In the genomic region with DNA sequence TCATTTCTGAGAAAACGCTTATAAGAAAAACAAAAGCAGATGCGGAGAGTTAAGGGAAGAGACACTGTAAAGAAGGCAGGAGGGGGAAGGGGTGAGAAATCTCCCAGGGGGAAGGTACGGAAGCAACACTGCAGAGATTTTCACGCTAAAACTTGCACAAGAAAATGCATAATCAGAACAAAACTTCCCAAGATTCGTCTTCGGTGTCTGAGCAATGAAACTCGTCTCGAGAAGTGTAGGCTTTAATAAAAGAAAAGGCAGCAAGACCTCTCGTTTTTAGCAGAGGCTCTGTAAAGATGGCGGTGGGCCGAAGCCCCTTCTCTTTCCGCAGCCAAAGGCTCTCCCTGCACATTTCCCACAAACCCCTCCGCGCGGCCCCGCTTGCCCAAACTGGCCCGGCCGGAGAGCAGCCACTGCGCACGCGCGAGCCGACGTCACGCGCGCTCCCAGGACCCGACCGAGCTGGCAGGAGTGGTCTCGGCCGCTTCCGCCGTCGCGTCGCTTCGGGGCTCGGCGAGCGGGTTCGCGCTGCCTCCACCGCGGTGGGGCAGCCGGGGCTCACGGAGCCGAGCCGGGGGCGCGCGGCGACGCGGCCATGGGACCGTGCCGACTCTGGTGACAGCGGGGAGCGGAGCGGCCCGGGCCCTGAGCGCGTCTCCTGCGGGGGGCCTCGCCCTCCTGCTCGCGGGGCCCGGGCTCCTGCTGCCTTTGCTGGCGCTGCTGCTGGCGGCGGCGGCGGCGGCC, we compare ENCODE assay signal across 8 mouse cellular contexts. TPM values are rescaled to one million over a fixed set of nuclear protein-coding genes. Genes with fewer than 3 reads are reported as not detected.
DNase-seq lines count a peak whose midpoint lies in the region; ATAC-seq lines count a peak whose summit lies in the region.

A gene (plus strand): TSS at position 445 of the 744 bp plus-strand sequence.

- peak within 1 kb of the TSS; percentile 91 for H3K4me2 ChIP-seq in heart, embryonic 14.5 days (ENCODE audit: low read length)
- H3K4me2 ChIP-seq in liver, embryonic 13.5 days: peak within 1 kb of the TSS; percentile 84
- peak within 1 kb of the TSS; percentile 81 for H3K4me2 ChIP-seq in stomach, embryonic 16.5 days (ENCODE audit: low read depth, low read length)

- H3K4me3 ChIP-seq in brown adipose tissue, adult 24 weeks (ENCODE audit: insufficient read depth, low read depth, low read length): peak within 1 kb of the TSS; percentile 86
- peak within 1 kb of the TSS; percentile 70 to 99 for H3K4me3 ChIP-seq in heart, embryonic 14.5 days (ENCODE audit: control insufficient read depth in 1 of 2, insufficient read depth in 1 of 2, low read depth in 1 of 2, low read length in 2 of 2)
- peak within 1 kb of the TSS; percentile 96 for H3K4me3 ChIP-seq in liver, embryonic 13.5 days (replicated peaks)
- H3K4me3 ChIP-seq in stomach, embryonic 16.5 days (replicated peaks; ENCODE audit: low read length): peak within 1 kb of the TSS; percentile 98

- H3K27ac ChIP-seq in brown adipose tissue, adult 24 weeks (replicated peaks; ENCODE audit: low read depth, low read length): peak within 1 kb of the TSS; percentile 92
- H3K27ac ChIP-seq in heart, embryonic 14.5 days (replicated peaks in 1 of 2; ENCODE audit: control insufficient read depth in 1 of 2, insufficient read depth in 1 of 2, low read depth in 2 of 2, low read length in 2 of 2): peak within 1 kb of the TSS; percentile 99 to 100
- peak within 1 kb of the TSS; percentile 92 for H3K27ac ChIP-seq in liver, embryonic 13.5 days
- peak within 1 kb of the TSS; percentile 96 for H3K27ac ChIP-seq in stomach, embryonic 16.5 days (ENCODE audit: low read length)

- H3K9ac ChIP-seq in heart, embryonic 14.5 days (ENCODE audit: low read length): peak within 1 kb of the TSS; percentile 99
- H3K9ac ChIP-seq in liver, embryonic 13.5 days: peak within 1 kb of the TSS; percentile 98
- H3K9ac ChIP-seq in stomach, embryonic 16.5 days (ENCODE audit: low read length): peak within 1 kb of the TSS; percentile 99

- H3K36me3 ChIP-seq in heart, embryonic 14.5 days (ENCODE audit: control insufficient read depth, insufficient read depth, low read length): peaks cover 6% of the 10 kb centered on the region
- peaks cover 7% of the 10 kb centered on the region; the same call in 1 of the 2 replicates for H3K36me3 ChIP-seq in liver, embryonic 13.5 days
- no peaks in the 10 kb centered on the region for H3K36me3 ChIP-seq in stomach, embryonic 16.5 days (ENCODE audit: control insufficient read depth, insufficient read depth, low read length)

- H3K9me3 ChIP-seq in heart, embryonic 14.5 days (ENCODE audit: control insufficient read depth, low read length): no peaks in the 10 kb centered on the region
- H3K9me3 ChIP-seq in liver, embryonic 13.5 days (replicated peaks): no peaks in the 10 kb centered on the region
- H3K9me3 ChIP-seq in stomach, embryonic 16.5 days (replicated peaks; ENCODE audit: control insufficient read depth, low read length): no peaks in the 10 kb centered on the region

- H3K4me1 ChIP-seq in brown adipose tissue, adult 24 weeks (ENCODE audit: control insufficient read depth, insufficient read depth, insufficient read length, low read length): peaks cover 11% of the 10 kb centered on the region
- peaks cover 7 to 17% of the 10 kb centered on the region in 2 experiments for H3K4me1 ChIP-seq in heart, embryonic 14.5 days (ENCODE audit: control insufficient read depth in 2 of 2, insufficient read depth in 2 of 2, low read length in 2 of 2)
- peaks cover 35% of the 10 kb centered on the region for H3K4me1 ChIP-seq in liver, embryonic 13.5 days (replicated peaks)
- peaks cover 6% of the 10 kb centered on the region; the same call in 1 of the 2 replicates for H3K4me1 ChIP-seq in stomach, embryonic 16.5 days (ENCODE audit: control insufficient read depth, insufficient read depth, low read length)

- no peaks in the 10 kb centered on the region for H3K27me3 ChIP-seq in heart, embryonic 14.5 days (ENCODE audit: control insufficient read depth, insufficient read depth, low read length)
- no peaks in the 10 kb centered on the region for H3K27me3 ChIP-seq in liver, embryonic 13.5 days
- H3K27me3 ChIP-seq in stomach, embryonic 16.5 days (ENCODE audit: control insufficient read depth, insufficient read depth, low read length): no peaks in the 10 kb centered on the region

- peak; percentile 92 for ATAC-seq in heart, embryonic 14.5 days (ENCODE audit: insufficient number of reproducible peaks, insufficient read depth, low FRiP score, low read depth)
- ATAC-seq in liver, embryonic 13.5 days (ENCODE audit: low read depth): peak; percentile 90
- ATAC-seq in stomach, embryonic 16.5 days (ENCODE audit: insufficient read depth, low FRiP score): peak; percentile 96

- peak; percentile 93 for DNase-seq in CD4-positive, CD25-positive, alpha-beta regulatory T cell, adult 2 months (ENCODE audit: low read depth, low spot score)
- peak; percentile 65 for DNase-seq in fibroblast of lung, adult 2 months (ENCODE audit: low read depth)
- peak; percentile 99 for DNase-seq in kidney, postnatal 14 days
- peak; percentile 90 for DNase-seq in liver, embryonic 13.5 days
- peak; percentile 99 for DNase-seq in neural tube, embryonic 10.5 days (ENCODE audit: extremely low spot score, low spot score)

- under 1% methylated on average over 64 of the region's 73 CpGs for WGBS in heart, embryonic 14.5 days
- under 1% methylated on average over 73 of the region's 73 CpGs for WGBS in liver, embryonic 13.5 days (ENCODE audit: insufficient replicate concordance)
- under 1% methylated on average over 68 of the region's 73 CpGs for WGBS in stomach, embryonic 16.5 days

RNA-seq across cellular contexts. Expression of the gene that starts here (rescaled TPM):
- polyA plus RNA-seq in brown adipose tissue, adult 24 weeks (2012; ENCODE audit: insufficient read depth, insufficient read length, missing spikeins): 31.2 and 34.7 TPM in 2 replicates
- 67.1 and 71.7 TPM in 2 replicates for polyA plus RNA-seq in heart, embryonic 14.5 days (2014; fragmentation: Nextera tagmentation; extraction: Ambion mirVana)
- polyA plus RNA-seq in liver, embryonic 13.5 days (2015; fragmentation: Nextera tagmentation; extraction: Ambion mirVana): 14.5 and 16.3 TPM in 2 replicates
- 19.7 and 20.6 TPM in 2 replicates for polyA plus RNA-seq in stomach, embryonic 16.5 days (2015; fragmentation: Nextera tagmentation; extraction: Ambion mirVana)

Comparison
In these comparisons a context has a peak if more than half of its experiments do, and no peak if none do; other contexts are left out.
1. Peak in every context shown above with its lines: DNase-seq, ATAC-seq, H3K4me3 ChIP-seq and H3K27ac ChIP-seq.